Mouse (Mus musculus): ENCODE measurements around the gene Rgs1. TPM values are rescaled to one million over a fixed set of nuclear protein-coding genes. Genes with fewer than 3 reads are reported as not detected.

The Rgs1 gene
- polyA plus RNA-seq, 2 experiments from 2014 or later: 666 to 670 TPM

Other genes starting within 250 kb of the Rgs1 start
- 10 to 100 TPM; 22.0 to 23.6 TPM for gene Rgs2, start 245.1 kb downstream of the Rgs1 start, polyA plus RNA-seq (2017; shearing (Covaris generic))
- gene Rgs13, start 71.9 kb downstream of the Rgs1 start, polyA plus RNA-seq (2017; shearing (Covaris generic)): under 1 TPM in 1 of 2 experiments, not detected in 1; 0.83 TPM

All from activated CD4-positive, CD25-positive, alpha-beta regulatory T cell, adult 4 months (primary cell).